Mouse (Mus musculus): ENCODE results near the gene Ddx39b.

- TF ChIP-seq CTCF (conservative IDR thresholded peaks at IDR 0.05 in 1 of 2, IDR thresholded peaks at IDR 0.05 in 1 of 2; ENCODE audit: low read depth in 2 of 2, low read length in 2 of 2) (no peak), MAZ (IDR thresholded peaks at IDR 0.05; ENCODE audit: low read depth, low read length) (no peak), PAX5 (IDR thresholded peaks at IDR 0.05; ENCODE audit: low read length) (no peak), CHD1 (IDR thresholded peaks at IDR 0.05; ENCODE audit: low read depth, low read length) (no peak)
Measured at GRCm38 (mm10) chr17:35237504-35237903, 4.0 kb upstream of the Ddx39b start.

Measured in CH12.LX (cell line).